Mouse (Mus musculus): ENCODE data around the gene Rsph3a.

DNA sequence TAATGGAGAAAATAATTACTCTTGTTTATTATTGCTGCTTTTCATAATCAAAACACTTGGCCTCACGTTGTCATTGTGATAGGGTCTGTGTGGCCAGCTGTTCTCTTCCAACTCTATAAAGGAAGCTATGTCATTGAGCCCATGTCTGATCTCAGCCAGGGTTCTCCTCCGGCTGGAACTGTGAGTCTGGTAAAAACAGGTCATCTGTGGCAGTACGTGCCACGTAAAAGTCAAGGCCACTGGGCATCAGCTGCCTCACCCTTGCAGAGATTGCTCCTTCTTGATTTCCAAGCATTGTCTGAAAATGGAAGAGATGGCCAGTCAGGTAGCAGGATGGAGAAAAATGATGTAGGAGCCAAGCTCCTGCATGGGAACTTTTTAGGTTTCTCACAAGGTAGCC, 45.5 kb upstream of the Rsph3a start:
- TF ChIP-seq POLR2A (IDR thresholded peaks at IDR 0.05; ENCODE audit: borderline replicate concordance, insufficient read depth, low read length) (no peak), CTCF (IDR thresholded peaks at IDR 0.05; ENCODE audit: borderline replicate concordance, insufficient read depth, low read depth, low read length) (no peak)
